Mouse (Mus musculus) neural tube, embryonic 14.5 days (tissue): ENCODE results near the gene Upk3a. TPM values are rescaled to one million over a fixed set of nuclear protein-coding genes. Genes with fewer than 3 reads are reported as not detected.
A peak's percentile ranks its signal among the peaks of the same experiment; 100 is the strongest.
"Not testable (repeated sequence)": the region's sequence is repeated elsewhere in the genome, so short reads cannot be mapped to it uniquely, and the experiment has no call there.

ENCODE experiments used
- ATAC-seq: fragments of 200-750 bp; cut with Nextera tagmentation; 2 replicates; pipeline ENCODE4 v1.8.0; 2017; ENCODE audit warnings: low read depth, mild to moderate bottlenecking, moderate TSS enrichment, moderate library complexity
- H3K27ac ChIP-seq: fragments of 300-500 bp; sonication (generic); 2 replicates; pipeline ENCODE4 v1.5.1; 2014; ENCODE audit warnings: low read depth, mild to moderate bottlenecking, control low read depth, low read length, moderate library complexity, mixed read lengths
- H3K27me3 ChIP-seq: fragments of 300-500 bp; sonication (generic); 2 replicates; pipeline ENCODE4 v1.6.1; 2014; ENCODE audit warnings: low read length; ENCODE audit not compliant: control insufficient read depth, insufficient read depth
- H3K36me3 ChIP-seq: fragments of 300-500 bp; sonication (generic); 2 replicates; pipeline ENCODE4 v1.6.1; 2014; ENCODE audit warnings: low read length, mixed read lengths; ENCODE audit not compliant: control insufficient read depth, insufficient read depth
- H3K4me1 ChIP-seq: fragments of 300-500 bp; sonication (generic); 2 replicates; pipeline ENCODE4 v1.6.1; 2014; ENCODE audit warnings: low read length; ENCODE audit not compliant: control insufficient read depth, insufficient read depth
- H3K4me2 ChIP-seq: fragments of 300-500 bp; sonication (generic); 2 replicates; pipeline ENCODE4 v1.6.1; 2014; ENCODE audit warnings: mild to moderate bottlenecking, low read depth, low read length, control low read depth
- H3K4me3 ChIP-seq: fragments of 300-500 bp; sonication (generic); 2 replicates; pipeline ENCODE4 v1.5.1; 2014; ENCODE audit warnings: low read depth, low read length, control low read depth, mixed read lengths
- H3K9ac ChIP-seq: fragments of 300-500 bp; sonication (generic); replicated peaks from 2 replicates; pipeline ENCODE4 v1.6.1; 2014; ENCODE audit warnings: low read depth, mild to moderate bottlenecking, control low read depth, low read length, mixed read lengths
- H3K9me3 ChIP-seq: fragments of 300-500 bp; sonication (generic); 2 replicates; pipeline ENCODE4 v1.6.1; 2016; ENCODE audit warnings: low read length; ENCODE audit not compliant: control insufficient read depth
- WGBS: fragments of 180-500 bp; shearing (Covaris S2); extraction: QIAGEN DNeasy Blood & Tissue Kit; methylation state at CpG from one replicate; pipeline ENCODE4 v1.1.7; 2014; 5-methylcytosine and 5-hydroxymethylcytosine counted together
- polyA plus RNA-seq: library from polyadenylated mRNA; unstranded; fragments of >200 nt; fragmentation: Nextera tagmentation; extraction: Ambion mirVana; gene quantifications from 2 replicates; pipeline ENCODE4 v1.2.1, GENCODE M21; 2014

Upk3a gene
- polyA plus RNA-seq, 1 experiment from 2014 or later = 0.88 TPM

DNA sequence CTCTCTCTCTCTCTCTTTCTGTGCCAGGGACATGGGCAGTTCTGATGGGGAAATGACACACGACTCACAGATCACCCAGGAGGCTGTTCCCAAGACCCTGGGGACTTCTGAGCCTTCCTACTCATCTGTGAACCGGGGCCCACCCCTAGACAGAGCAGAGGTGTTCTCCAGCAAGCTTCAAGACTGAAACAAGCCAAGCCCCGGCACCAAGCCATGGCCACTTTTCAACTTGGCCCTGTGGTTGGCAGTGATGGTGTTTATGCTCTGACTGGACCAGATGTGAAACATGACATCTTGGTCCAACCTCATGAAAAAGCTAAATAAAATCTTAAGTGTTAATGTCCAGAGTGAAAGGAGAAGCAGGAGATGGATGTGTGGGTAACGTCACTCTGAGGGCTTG is 5.3 kb downstream of the Upk3a start:
- H3K4me2 ChIP-seq = no peak overlapping the region
- no peak overlapping the region for H3K27ac ChIP-seq
- H3K36me3 ChIP-seq = no peaks in the 10 kb centered on the region
- no peak for ATAC-seq
- no peaks in the 10 kb centered on the region for H3K27me3 ChIP-seq
- no peaks in the 10 kb centered on the region for H3K4me1 ChIP-seq
- H3K4me3 ChIP-seq = no peak overlapping the region
- 74% methylated on average over 4 of the region's 4 CpGs for WGBS
- no peaks in the 10 kb centered on the region for H3K9me3 ChIP-seq
- H3K9ac ChIP-seq = no peak overlapping the region

GRCm38 (mm10) chr15:85026197-85026596 is 9.3 kb downstream of the Upk3a start:
- WGBS = 84% methylated on average over 4 of the region's 4 CpGs
- no peak for ATAC-seq
- H3K27me3 ChIP-seq = no peaks in the 10 kb centered on the region

DNA sequence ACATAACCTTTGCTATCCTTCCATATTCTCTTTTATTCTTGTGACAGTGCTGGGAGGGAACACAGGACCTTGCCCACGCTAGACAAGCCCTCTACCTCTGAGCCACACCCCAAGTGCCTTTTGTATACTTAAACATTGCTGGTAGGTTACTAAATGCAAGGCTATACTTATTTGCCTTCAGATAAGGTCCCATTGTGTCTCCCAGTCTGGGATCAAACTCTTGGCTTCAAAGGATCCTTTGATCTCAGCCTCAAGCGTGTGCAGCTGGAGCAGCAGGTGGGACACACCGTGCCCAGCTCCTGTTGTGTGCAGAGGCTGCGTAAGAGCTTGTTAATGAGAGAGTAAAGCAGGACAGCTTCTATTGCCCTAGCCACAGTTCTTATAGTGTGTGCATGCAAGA is 10.8 kb downstream of the Upk3a start:
- Histone ChIP-seq H3K36me3 (no peaks in the 10 kb centered on the region), H3K4me3 (no peak overlapping the region), H3K9ac (no peak overlapping the region), H3K4me1 (no peaks in the 10 kb centered on the region), H3K4me2 (no peak overlapping the region), H3K9me3 (no peaks in the 10 kb centered on the region), H3K27me3 (no peaks in the 10 kb centered on the region), H3K27ac (no peak overlapping the region)
- WGBS = 29% methylated on average over 4 of the region's 4 CpGs
- ATAC-seq = no peak

More at GRCm38 (mm10) chr15:85026197-85026596, 9.3 kb downstream of the Upk3a start:
- no peak overlapping the region for H3K27ac ChIP-seq
- no peak overlapping the region for H3K9ac ChIP-seq
- no peaks in the 10 kb centered on the region for H3K36me3 ChIP-seq
- no peak overlapping the region for H3K4me2 ChIP-seq
- H3K4me3 ChIP-seq = no peak overlapping the region
- no peaks in the 10 kb centered on the region for H3K9me3 ChIP-seq
- no peaks in the 10 kb centered on the region for H3K4me1 ChIP-seq

DNA sequence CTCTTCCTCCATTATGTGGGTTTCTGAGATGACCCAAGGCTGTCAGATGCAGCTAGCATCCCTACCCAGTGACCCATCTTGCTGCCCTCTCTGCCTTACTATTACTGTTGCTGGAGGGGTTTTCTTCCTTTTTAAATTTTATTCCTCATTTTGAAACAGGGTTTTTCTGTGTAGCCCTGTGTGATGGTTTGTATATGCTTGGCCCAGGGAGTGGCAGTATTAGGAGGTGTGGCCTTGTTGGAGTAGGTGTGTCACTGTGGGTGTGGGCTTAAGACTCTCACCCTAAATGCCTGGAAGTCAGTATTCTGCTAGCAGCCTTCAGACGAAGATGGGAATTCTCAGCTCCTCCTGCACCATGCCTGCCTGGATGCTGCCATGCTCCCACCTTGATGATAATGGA is 11.7 kb downstream of the Upk3a start, which contains the start of gene Fam118a:
Gene Fam118a, plus strand, starts transcription at position 301 of the 400 bp plus-strand sequence.
- H3K9ac ChIP-seq, H3K4me3 ChIP-seq, H3K27me3 ChIP-seq, H3K36me3 ChIP-seq, H3K9me3 ChIP-seq, ATAC-seq, H3K27ac ChIP-seq, H3K4me1 ChIP-seq, H3K4me2 ChIP-seq: not testable (repeated sequence)
- WGBS = 50% methylated on average over 1 of the region's 1 CpGs

- not testable (repeated sequence) for H3K4me1 ChIP-seq, H3K27ac ChIP-seq, H3K9ac ChIP-seq, H3K36me3 ChIP-seq, H3K4me3 ChIP-seq, ATAC-seq, H3K9me3 ChIP-seq, H3K27me3 ChIP-seq, H3K4me2 ChIP-seq
- WGBS = 88% methylated on average over 1 of the region's 1 CpGs
These were observed 13.7 kb downstream of the Upk3a start for GRCm38 (mm10) chr15:85030643-85031042.

GRCm38 (mm10) chr15:85031866-85032265 is 14.9 kb downstream of the Upk3a start:
- no peak overlapping the region for H3K27ac ChIP-seq
- no peak overlapping the region for H3K9ac ChIP-seq
- 49% methylated on average over 3 of the region's 3 CpGs for WGBS
- no peaks in the 10 kb centered on the region for H3K9me3 ChIP-seq
- H3K4me1 ChIP-seq = 0 out of 2 replicates have a peak, but pooled peaks cover 3% of the 10 kb centered on the region
- no peaks in the 10 kb centered on the region for H3K36me3 ChIP-seq
- ATAC-seq = no peak
- H3K27me3 ChIP-seq = no peaks in the 10 kb centered on the region
- no peak overlapping the region for H3K4me3 ChIP-seq
- no peak overlapping the region for H3K4me2 ChIP-seq

GRCm38 (mm10) chr15:85033916-85034315 is 17.0 kb downstream of the Upk3a start:
- ATAC-seq, H3K9me3 ChIP-seq, H3K27me3 ChIP-seq, H3K27ac ChIP-seq, H3K4me1 ChIP-seq, H3K4me2 ChIP-seq, H3K4me3 ChIP-seq, H3K36me3 ChIP-seq, H3K9ac ChIP-seq: not testable (repeated sequence)
- 55% methylated on average over 7 of the region's 7 CpGs for WGBS

DNA sequence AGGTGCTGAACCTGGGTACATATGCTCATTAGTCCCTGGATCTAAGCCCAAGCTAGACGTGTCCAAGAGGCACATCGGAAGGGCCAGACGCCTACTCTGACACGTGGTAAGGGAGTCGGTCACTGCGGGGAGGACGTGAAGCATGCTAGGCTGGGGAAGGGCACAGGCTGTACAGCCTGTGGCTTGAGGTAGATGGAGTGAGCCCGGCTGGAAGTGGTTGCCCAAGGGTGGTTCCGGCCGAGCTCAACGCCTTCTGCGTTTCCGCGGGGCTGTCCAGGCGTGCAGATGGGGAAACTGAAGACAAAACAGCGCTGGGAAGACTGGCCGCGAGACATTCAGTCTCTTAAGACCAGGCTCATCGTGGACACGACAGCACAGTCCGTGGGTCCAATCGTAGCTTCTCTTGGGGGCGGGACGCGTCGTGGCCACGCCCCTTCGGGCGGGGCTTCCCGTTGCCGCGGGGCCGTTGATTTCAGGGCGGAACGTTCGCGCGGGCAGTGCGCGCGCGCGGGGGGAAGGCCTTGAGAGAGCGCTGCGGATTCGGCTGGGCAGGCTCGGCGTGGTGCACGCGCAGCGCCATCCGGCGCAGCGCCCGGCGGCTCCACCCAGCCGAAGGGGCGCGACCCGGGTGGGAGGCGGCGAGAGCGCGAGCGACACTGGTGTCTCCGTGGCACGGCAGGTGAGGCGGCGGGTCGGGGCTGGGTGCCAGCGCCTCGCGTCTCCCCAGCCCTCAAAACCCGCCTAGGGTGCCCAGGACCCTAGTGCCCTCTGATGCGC is 19.8 kb downstream of the Upk3a start:
- no peaks in the 10 kb centered on the region for H3K27me3 ChIP-seq
- peak overlapping the region; percentile 74 for H3K9ac ChIP-seq
- peaks cover 10% of the 10 kb centered on the region for H3K4me1 ChIP-seq
- no peaks in the 10 kb centered on the region for H3K36me3 ChIP-seq
- H3K4me2 ChIP-seq = peak overlapping the region; percentile 72
- H3K9me3 ChIP-seq = no peaks in the 10 kb centered on the region
- peak overlapping the region; percentile 76 for H3K4me3 ChIP-seq
- under 1% methylated on average over 55 of the region's 75 CpGs for WGBS
- H3K27ac ChIP-seq = 0 out of 2 replicates have a peak overlapping the region, but pooled peaks have one; percentile 2
- ATAC-seq = peak; percentile 92

GRCm38 (mm10) chr15:85037343-85037690 is 20.4 kb downstream of the Upk3a start:
- peak overlapping the region; percentile 74 for H3K9ac ChIP-seq
- H3K4me3 ChIP-seq = peak overlapping the region; percentile 76
- no peak overlapping the region for H3K27ac ChIP-seq
- WGBS = 2% methylated on average over 8 of the region's 8 CpGs
- no peaks in the 10 kb centered on the region for H3K36me3 ChIP-seq
- peak overlapping the region; percentile 72 for H3K4me2 ChIP-seq
- H3K4me1 ChIP-seq = peaks cover 16% of the 10 kb centered on the region
- H3K27me3 ChIP-seq = no peaks in the 10 kb centered on the region
- no peaks in the 10 kb centered on the region for H3K9me3 ChIP-seq
- ATAC-seq = no peak
